ENCODE assay signal across 8 mouse cellular contexts in the genomic region with DNA sequence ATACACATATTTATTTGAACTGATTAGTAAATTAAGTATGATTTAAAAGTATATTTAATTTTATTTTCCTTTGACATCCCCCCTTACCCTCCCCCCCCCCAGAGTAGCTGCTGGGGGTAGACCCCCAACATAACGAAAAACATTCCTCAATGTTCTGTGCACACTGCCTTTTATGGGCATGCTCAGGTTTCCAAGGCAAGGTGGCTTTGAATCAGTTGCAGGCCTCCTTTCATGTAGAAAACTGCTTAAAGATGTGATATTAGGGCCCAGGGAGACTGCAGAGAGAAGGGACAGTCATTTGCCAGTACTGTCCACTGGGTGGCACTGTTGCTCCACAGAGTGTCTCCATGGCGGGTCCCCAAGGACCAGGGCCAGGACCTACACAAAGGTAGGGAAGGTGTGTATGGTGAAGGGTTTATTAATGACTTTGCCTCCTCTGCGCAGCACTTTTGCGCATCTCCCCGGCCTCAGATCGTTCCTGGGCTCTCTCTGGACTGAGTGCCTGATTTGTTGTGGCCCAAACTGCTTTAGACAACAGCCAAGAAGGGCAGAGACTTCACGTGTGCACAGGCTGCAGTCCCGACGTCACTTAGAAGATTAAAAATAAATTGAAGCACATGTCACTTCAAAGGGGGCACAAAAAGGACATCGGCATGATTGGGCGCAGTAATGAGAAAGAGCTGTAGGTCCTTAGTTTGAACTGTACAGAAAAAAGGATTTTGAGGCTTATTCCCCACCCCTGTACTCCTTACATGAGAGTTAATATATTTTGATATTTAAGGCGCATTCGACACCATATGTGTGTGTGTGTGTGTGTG.
DNase-seq lines count a peak whose midpoint lies in the region; ATAC-seq lines count a peak whose summit lies in the region.

No protein-coding gene starts in this region.

- H3K9me3 ChIP-seq in hindbrain, embryonic 15.5 days: no peaks in the 10 kb centered on the region

- H3K9ac ChIP-seq in hindbrain, embryonic 15.5 days: 0 out of 2 replicates have a peak overlapping the region, but pooled peaks have one; percentile 6

- peak overlapping the region; percentile 78 for H3K27ac ChIP-seq in hindbrain, embryonic 15.5 days (replicated peaks)

- H3K4me2 ChIP-seq in hindbrain, embryonic 15.5 days: peak overlapping the region; percentile 44

- DNase-seq in T-cell, adult 2 months (ENCODE audit: low spot score): peak; percentile 30
- DNase-seq in cerebellum, adult 9-10 months: peak; percentile 71
- DNase-seq in left cerebral cortex, adult 11 months (ENCODE audit: low spot score): peak; percentile 58
- peak; percentile 76 for DNase-seq in right cerebral cortex, postnatal 25 days
- peak; percentile 60 to 72 for DNase-seq in urinary bladder, postnatal 36 days (ENCODE audit: low spot score in 2 of 2)

- H3K4me3 ChIP-seq in hindbrain, embryonic 15.5 days: no peak overlapping the region

- no peaks in the 10 kb centered on the region for H3K27me3 ChIP-seq in hindbrain, embryonic 15.5 days

- no peaks in the 10 kb centered on the region for H3K36me3 ChIP-seq in hindbrain, embryonic 15.5 days

- ATAC-seq in frontal cortex, adult (ENCODE audit: low TSS enrichment): peak; percentile 91
- peak; percentile 86 for ATAC-seq in hindbrain, embryonic 15.5 days (ENCODE audit: low FRiP score, low read depth)
- peak; percentile 98 for ATAC-seq in megakaryocyte progenitor cell, adult 5-6 weeks (replicated peaks; ENCODE audit: poor library complexity)

- peaks cover 27% of the 10 kb centered on the region for H3K4me1 ChIP-seq in hindbrain, embryonic 15.5 days (replicated peaks)

- WGBS in hindbrain, embryonic 15.5 days: 19% methylated on average over 13 of the region's 13 CpGs
